Mouse (Mus musculus): Measurements from ENCODE around the gene Mrgbp.

Mrgbp gene

DNA sequence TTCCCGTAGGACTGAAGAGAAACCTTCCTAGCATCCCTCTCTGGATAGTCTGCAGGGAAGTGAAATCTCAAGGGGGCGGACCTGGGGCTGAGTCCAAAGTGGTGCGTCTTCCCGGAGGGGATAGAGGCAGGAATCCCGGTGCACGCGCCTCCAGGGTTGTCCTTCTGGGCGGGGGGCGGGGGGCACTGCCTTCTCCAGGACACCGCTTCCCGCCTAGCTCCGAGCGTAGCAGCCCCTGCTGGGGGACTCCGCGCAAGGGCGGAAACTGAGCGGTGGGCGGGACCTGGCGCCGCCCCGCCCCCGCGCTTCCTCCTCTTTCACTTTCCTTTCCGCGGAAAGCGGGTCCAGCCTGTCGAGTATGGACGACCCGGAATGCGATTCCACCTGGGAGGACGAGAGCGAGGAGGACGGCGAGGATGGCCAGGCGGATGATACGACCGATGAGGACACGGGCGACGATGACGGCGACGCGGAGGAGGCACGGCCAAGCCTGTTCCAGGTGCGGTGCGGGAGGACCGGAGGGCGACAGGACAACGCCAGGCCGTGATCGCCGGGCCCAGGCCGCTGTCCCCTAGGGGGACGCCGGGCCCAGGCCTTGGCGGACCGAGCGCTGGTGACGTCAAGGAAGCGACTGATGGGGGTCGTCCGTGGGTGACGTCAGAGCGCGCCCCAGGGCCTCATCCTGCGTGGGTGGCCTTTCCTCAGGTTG, 8.2 kb downstream of the Mrgbp start, which contains the start of gene Ogfr:
TSS of gene Ogfr (plus strand) at position 123 of the 709 bp plus-strand sequence.
- DNase-seq (ENCODE audit: low spot score) = peak; percentile 28

DNA sequence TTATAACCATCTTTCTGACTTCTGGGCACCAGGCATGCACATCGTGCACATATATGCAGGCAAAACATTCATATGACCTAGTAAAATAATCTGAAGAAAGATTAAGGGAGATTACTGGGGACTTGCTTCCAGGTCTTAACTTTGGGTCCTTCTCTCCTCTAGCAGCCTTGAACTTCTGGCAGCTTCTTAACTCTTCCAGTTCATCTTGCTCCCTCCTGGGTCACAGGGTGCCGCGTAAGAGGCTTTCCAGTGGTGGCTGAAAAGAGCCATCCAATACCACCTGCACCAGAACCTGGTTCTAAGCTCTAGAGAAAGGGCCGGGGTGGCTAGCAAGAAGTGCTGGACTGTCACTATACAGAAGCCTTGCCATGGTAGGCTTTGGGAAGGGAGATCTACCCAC, 16.4 kb downstream of the Mrgbp start, which contains the start of gene Col9a3:
TSS of gene Col9a3 (plus strand) at position 301 of the 400 bp plus-strand sequence.
- DNase-seq (ENCODE audit: low spot score) = no peak

DNA sequence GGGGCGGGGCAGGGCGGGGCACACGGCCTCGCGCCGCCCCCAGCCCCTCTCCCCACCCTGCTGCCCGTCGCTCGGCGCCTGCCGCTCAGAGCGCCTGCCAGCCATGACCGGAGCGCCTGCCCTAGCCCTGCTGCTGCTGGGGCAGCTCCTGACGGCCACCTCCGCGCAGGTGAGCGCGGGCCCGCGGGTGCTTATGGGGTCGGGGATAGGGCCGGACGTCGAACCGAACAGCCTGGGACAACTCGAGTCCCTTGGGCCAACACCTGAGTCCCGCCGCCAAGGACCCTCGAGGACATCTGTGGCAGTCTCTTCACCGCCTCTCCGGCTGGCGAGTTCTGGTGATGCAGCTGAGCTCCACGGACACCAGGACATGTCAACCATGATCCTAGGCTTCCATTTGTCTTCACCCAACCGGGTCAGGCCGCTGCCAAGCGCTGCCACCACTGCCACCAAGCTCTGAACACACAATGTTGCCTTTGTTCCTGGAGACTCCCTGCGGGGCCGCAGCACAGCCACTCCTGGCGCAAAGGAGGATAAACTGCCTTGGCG, 17.1 kb downstream of the Mrgbp start:
- no peak for DNase-seq (ENCODE audit: low spot score)

DNA sequence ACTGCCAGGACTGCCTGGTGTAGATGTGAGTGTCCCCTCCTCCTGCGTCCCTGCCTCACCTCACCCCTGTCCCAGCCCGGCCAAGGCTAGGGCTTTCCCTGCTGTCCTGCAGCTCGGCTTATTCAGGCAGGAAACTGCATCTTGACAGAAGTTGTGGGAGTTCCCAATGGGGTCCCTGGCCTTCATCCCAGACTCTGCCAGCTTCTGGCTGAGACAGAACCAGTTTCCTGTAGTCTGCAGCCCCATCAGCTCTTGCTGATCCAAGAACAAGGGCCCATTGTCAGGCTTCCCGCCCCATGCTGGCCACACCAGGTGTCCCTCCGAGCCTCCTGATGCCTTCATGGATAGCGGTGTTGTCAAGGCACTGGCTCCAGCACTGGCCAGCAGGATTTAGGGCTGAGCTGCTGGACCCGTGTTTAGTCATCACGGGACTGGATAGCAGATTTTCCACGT, 19.5 kb downstream of the Mrgbp start:
- no peak for DNase-seq (ENCODE audit: low spot score)

DNA sequence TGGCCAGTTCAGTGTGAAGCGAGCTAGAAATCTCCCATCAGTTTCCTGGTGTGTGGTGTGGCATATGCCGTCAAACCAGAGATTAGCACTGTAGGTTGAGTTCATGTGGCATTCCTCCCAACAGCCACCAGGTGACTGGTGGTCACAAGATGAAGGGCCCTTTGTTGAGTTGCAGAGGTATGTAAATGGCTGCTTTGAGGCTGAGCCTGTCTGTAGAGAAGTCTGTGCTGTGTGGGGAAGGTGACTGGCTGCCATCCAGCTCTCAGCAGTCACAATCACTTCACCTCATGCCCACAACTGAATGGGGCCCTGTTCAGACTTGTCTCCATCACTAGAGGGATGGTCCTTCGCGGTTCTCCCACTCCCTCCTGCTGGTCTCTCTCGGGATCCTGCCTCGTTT, 23.7 kb downstream of the Mrgbp start:
- DNase-seq (ENCODE audit: low spot score) = no peak

DNA sequence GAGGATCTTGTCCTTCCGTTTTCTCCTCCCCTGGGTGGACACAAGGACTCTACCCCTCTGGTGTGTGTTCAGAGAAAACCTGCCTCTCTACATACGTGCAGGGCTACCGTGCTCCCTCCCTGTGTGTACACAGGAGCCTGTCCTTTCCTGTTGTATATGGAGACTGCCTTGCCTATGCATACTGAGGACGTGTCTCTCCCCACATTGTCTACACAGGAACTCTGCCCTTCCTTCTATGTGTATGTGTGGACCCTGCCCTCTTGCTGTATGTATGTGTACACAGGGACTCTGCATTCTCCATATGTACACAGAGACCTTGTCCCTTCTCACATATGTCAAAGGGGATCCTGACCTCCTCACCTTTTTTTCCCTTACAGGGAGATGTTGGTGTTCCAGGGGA, 29.2 kb downstream of the Mrgbp start:
- no peak for DNase-seq (ENCODE audit: low spot score)

DNA sequence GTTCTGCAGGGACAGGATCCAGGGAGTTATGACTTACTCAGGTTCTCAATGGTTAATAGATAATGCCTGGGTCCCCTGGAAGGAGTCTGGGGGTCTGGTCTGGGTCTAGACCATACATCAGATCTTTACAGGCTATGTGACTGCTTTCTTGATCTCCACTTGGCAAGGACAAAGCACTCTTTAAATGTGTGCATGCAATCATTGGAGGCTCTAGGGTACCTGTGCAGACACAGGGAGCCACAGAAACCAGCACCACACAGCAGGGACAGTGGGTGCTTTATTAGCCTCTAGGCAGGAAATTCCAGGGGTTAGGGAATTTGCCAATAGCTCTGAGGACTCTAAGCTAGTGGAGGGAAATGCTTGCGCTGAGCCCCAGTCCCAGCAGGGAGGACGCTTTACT, 30.8 kb downstream of the Mrgbp start:
- DNase-seq (ENCODE audit: low spot score) = no peak

Measured in urinary bladder, postnatal 10 days (tissue).